Mouse (Mus musculus): ENCODE measurements around the gene Rbm47. TPM values are rescaled to one million over a fixed set of nuclear protein-coding genes. Genes with fewer than 3 reads are reported as not detected.

Rbm47 gene
- 3.9 TPM for polyA plus RNA-seq (2014; fragmentation: Illumina TruSeq; extraction: RNeasy Lipid Tissue Mini Kit (QIAGEN cat#74804); ENCODE audit: low read depth, low replicate concordance)

GRCm38 (mm10) chr5:66173018-66173417 lies at the start of gene Rbm47:
Rbm47 (minus strand) TSS chr5:66173118.

DNA sequence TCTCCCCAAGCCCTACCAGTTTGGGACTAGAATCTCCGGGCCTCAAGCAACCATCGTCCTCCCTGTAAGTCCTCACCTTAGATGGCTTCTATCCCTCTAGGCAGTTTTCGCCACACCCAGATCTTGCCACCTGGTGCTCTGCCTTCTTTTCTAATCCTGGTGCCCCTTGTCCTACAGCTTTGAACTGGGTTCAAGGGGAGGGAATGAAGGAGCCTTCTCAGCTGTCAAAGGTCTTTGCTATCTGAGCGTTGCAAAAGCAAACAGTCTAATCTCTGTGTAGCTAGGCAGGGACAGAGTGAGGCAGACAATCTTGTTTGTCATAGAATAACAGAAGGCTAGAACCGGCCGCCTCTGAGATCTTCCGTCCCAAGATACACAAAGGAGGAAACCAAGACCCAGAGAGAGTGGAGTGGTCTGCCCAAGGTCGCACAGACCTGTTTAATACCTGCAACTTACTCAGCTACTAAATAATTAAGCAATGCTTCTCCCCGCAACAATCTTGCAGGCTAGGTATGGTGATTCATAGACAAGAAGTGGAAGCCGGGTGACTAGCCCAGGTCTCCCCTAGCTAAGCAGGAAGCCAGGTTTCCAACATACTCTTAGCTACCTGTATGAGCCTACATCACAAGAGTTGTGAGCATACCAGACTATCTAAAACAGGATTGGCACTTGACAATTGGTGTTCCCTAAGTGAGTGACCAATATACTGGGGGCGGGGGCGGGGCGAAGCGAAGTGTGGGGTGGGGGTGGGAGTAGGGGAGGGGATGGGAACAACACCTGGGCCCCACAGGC lies 168.6 kb downstream of the Rbm47 start, which contains the start of gene 9130230L23Rik:
TSS of gene 9130230L23Rik (minus strand) at position 152 of the 792 bp plus-strand sequence.

Other genes with a start within 250 kb of the Rbm47 start
- 3.6 TPM for gene Chrna9, start 238.2 kb downstream of the Rbm47 start, polyA plus RNA-seq (2014; fragmentation: Illumina TruSeq; extraction: RNeasy Lipid Tissue Mini Kit (QIAGEN cat#74804); ENCODE audit: low read depth, low replicate concordance)
- 0.53 TPM for gene 9130230L23Rik, start 168.8 kb downstream of the Rbm47 start, polyA plus RNA-seq (2014; fragmentation: Illumina TruSeq; extraction: RNeasy Lipid Tissue Mini Kit (QIAGEN cat#74804); ENCODE audit: low read depth, low replicate concordance)
- gene Nsun7, start 86.8 kb upstream of the Rbm47 start, polyA plus RNA-seq (2014; fragmentation: Illumina TruSeq; extraction: RNeasy Lipid Tissue Mini Kit (QIAGEN cat#74804); ENCODE audit: low read depth, low replicate concordance) = 311 TPM

Measured in testis, adult 10 weeks (tissue).